Mouse (Mus musculus): ENCODE results near the gene B4galnt2.

- TF ChIP-seq MAZ (IDR thresholded peaks at IDR 0.05; ENCODE audit: low read depth, low read length): no peak
- TF ChIP-seq POLR2A (IDR thresholded peaks at IDR 0.05; ENCODE audit: low read depth, low read length): no peak; the same call in 1 of the 2 replicates
- no peak for TF ChIP-seq MAX (IDR thresholded peaks at IDR 0.05; ENCODE audit: low read length)
- no peak for TF ChIP-seq ZNF384 (IDR thresholded peaks at IDR 0.05; ENCODE audit: low read depth, low read length)
- TF ChIP-seq CTCF (conservative IDR thresholded peaks at IDR 0.05 in 1 of 2, IDR thresholded peaks at IDR 0.05 in 1 of 2; ENCODE audit: low read depth in 2 of 2, low read length in 2 of 2): no peak
- TF ChIP-seq TCF12 (IDR thresholded peaks at IDR 0.05; ENCODE audit: low read depth, low read length): no peak
- TF ChIP-seq MYC (IDR thresholded peaks at IDR 0.05; ENCODE audit: low read depth, low read length): no peak
- TF ChIP-seq UBTF (IDR thresholded peaks at IDR 0.05; ENCODE audit: low read depth, low read length): no peak
- no peak for TF ChIP-seq SMC3 (IDR thresholded peaks at IDR 0.05; ENCODE audit: low read depth, low read length)
- no peak for TF ChIP-seq JUND (conservative IDR thresholded peaks at IDR 0.05; ENCODE audit: low read depth, low read length)
- TF ChIP-seq CHD2 (IDR thresholded peaks at IDR 0.05; ENCODE audit: low read length): no peak
- no peak for TF ChIP-seq EP300 (IDR thresholded peaks at IDR 0.05; ENCODE audit: low read length)
- TF ChIP-seq ELF1 (IDR thresholded peaks at IDR 0.05; ENCODE audit: low read depth, low read length): no peak
- no peak for TF ChIP-seq CHD1 (IDR thresholded peaks at IDR 0.05; ENCODE audit: low read depth, low read length)
These were observed 84.0 kb downstream of the B4galnt2 start for GRCm38 (mm10) chr11:95830411-95831275.

Data from CH12.LX (cell line).